Mouse (Mus musculus): ENCODE measurements around the gene Cln6. TPM values are rescaled to one million over a fixed set of nuclear protein-coding genes. Genes with fewer than 3 reads are reported as not detected.

Cln6 gene
- total and polyA plus RNA-seq, 3 experiments = 29.4 to 52.1 TPM; not detected in 1

DNA sequence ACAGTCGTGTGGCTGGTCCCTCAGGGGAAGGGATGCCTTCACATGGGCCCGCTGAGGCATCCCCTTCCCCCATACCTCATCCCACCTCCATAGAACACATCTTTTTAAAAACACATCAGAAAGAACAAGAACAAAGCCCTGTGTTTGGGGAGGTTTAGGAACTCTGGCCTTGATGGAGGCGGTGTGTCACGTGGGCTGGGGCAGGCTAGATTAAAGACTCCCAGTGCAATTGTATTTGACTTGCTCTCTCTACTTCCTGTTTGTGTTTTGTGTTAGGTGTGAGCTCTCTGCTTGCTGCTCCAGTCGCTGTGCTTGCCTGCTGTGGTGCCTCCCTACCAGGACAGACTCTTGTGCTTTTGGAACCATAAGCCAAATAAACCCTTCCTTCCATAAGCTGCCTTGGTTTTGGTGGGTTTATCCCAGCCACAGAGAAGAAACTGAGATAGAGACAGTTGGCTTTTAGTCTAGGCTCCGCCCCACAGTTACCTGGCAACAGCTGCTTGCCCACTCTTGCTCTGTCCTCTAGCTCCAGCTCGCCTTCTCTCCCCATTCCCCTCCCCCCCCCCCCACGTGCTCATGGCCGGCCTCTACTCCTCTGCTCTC lies 12.7 kb upstream of the Cln6 start (continued):
- no peak for TF ChIP-seq POLR2AphosphoS5 (IDR thresholded peaks at IDR 0.05; ENCODE audit: borderline replicate concordance, low read depth, low read length)
- TF ChIP-seq EP300 (IDR thresholded peaks at IDR 0.05; ENCODE audit: low read depth in 1 of 2, low read length in 2 of 2) = no peak

DNA sequence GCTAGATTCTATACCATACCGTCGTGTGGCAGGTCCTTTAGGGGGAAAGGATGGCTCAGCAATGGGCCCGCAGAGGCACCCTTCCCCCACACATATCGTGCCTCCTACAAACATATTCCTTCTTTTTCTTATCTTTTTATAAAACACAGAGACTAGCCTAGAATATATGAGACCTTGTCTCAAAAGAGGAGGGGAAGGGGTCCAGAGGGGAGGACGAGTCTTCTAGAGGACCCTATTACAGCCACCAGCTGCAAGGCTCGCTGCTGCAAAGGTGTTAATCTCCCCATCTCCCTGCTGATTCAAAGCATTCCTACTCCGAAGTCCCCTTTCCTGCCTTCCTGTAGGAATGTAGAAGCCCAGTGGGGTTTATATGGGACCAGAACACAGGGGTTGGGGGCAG lies 12.1 kb upstream of the Cln6 start:
- Histone ChIP-seq H3K27ac (ENCODE audit: control insufficient read depth, low read depth, low read length) (peak overlapping the region; percentile 90), H3K79me2 (ENCODE audit: control insufficient read depth, insufficient read depth, low read length, poor library complexity) (no peaks in the 10 kb centered on the region; the same call in 1 of the 2 replicates), H3K27me3 (ENCODE audit: control insufficient read depth in 1 of 2, insufficient read depth in 2 of 2, low read length in 2 of 2) (0 out of 4 replicates have a peak, but pooled peaks cover 0 to 2% of the 10 kb centered on the region in 2 experiments), H3K4me3 (ENCODE audit: control insufficient read depth in 1 of 2, insufficient read depth in 1 of 2, low read depth in 2 of 2, low read length in 2 of 2) (peak overlapping the region; percentile 25 to 28), H3K9me3 (replicated peaks; ENCODE audit: insufficient read depth, low read length) (no peaks in the 10 kb centered on the region), H3K4me1 (ENCODE audit: control insufficient read depth in 1 of 2, insufficient read depth in 2 of 2, low read length in 2 of 2) (peaks cover 8 to 22% of the 10 kb centered on the region in 2 experiments), H3K9ac (ENCODE audit: control insufficient read depth, low read depth, low read length, poor library complexity, severe bottlenecking) (peak overlapping the region; percentile 74), H3K36me3 (ENCODE audit: control insufficient read depth in 1 of 2, insufficient read depth in 2 of 2, low read length in 2 of 2) (peaks cover 0 to 15% of the 10 kb centered on the region in 2 experiments; a peak in 2 of 4 replicates)
- no peak for DNase-seq (ENCODE audit: low read depth, low spot score)
- TF ChIP-seq MAX (IDR thresholded peaks at IDR 0.05; ENCODE audit: low read length) (peak; percentile 3; the same call in 1 of the 2 replicates), TAL1 (IDR thresholded peaks at IDR 0.05; ENCODE audit: low read length) (no peak), ZC3H11A (IDR thresholded peaks at IDR 0.05; ENCODE audit: low read depth, low read length) (peak; percentile 16; the same call in 1 of the 2 replicates), E2F4 (IDR thresholded peaks at IDR 0.05; ENCODE audit: borderline replicate concordance, low read depth, low read length) (no peak), EP300 (IDR thresholded peaks at IDR 0.05; ENCODE audit: low read depth in 1 of 2, low read length in 2 of 2) (peak; percentile 15 to 16; a peak in 2 of 4 replicates), POLR2AphosphoS2 (IDR thresholded peaks at IDR 0.05; ENCODE audit: low read length) (no peak), CHD2 (IDR thresholded peaks at IDR 0.05; ENCODE audit: low read length) (peak; percentile 49), KAT2A (conservative IDR thresholded peaks at IDR 0.05; ENCODE audit: low read depth, low read length) (no peak; the same call in 1 of the 2 replicates), GATA1 (IDR thresholded peaks at IDR 0.05; ENCODE audit: low read depth, low read length) (0 out of 2 replicates have a peak, but pooled peaks have one; percentile 8)

DNA sequence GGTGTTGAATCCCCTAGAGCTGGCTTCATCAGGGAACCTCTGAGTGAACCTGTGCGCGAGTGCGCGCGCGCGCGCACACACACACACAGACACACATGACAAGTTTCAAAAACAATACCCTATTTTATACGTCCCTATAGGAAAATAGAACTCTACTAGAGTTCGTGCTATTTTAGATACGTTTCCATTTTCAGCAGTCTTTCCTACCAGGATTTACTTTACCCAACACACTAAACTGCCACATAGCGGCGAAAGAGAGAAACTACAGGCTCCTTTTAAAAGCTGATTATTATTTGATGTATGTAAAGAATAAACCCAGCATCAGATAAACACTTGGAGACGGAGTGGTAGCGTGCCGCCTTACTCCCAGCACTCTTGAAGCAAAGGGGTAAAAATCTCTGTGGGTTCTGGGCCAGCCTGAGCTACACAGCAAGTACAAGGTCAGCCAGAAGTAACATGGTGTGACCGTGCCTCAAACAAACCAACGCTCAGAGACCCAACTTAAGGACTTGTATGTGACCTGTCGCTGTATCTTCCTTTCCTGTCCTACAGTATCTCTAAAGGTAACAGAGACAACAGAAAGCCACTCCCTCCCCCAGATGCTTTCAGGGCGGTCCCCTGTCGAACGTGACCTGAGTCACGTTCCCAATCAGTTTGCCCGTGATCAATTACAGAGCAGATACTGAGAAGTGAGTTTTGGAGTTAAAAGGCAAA lies 10.5 kb upstream of the Cln6 start:
- Histone ChIP-seq H3K9me3 (replicated peaks; ENCODE audit: insufficient read depth, low read length) (no peaks in the 10 kb centered on the region), H3K79me2 (ENCODE audit: control insufficient read depth, insufficient read depth, low read length, poor library complexity) (no peaks in the 10 kb centered on the region; the same call in 1 of the 2 replicates), H3K27ac (ENCODE audit: control insufficient read depth, low read depth, low read length) (peak overlapping the region; percentile 29), H3K9ac (ENCODE audit: control insufficient read depth, low read depth, low read length, poor library complexity, severe bottlenecking) (peak overlapping the region; percentile 44), H3K27me3 (ENCODE audit: control insufficient read depth in 1 of 2, insufficient read depth in 2 of 2, low read length in 2 of 2) (0 out of 4 replicates have a peak, but pooled peaks cover 2 to 3% of the 10 kb centered on the region in 2 experiments), H3K4me1 (ENCODE audit: control insufficient read depth in 1 of 2, insufficient read depth in 2 of 2, low read length in 2 of 2) (peaks cover 8 to 22% of the 10 kb centered on the region in 2 experiments), H3K4me3 (ENCODE audit: control insufficient read depth in 1 of 2, insufficient read depth in 1 of 2, low read depth in 2 of 2, low read length in 2 of 2) (peak overlapping the region; percentile 34 to 51), H3K36me3 (ENCODE audit: control insufficient read depth in 1 of 2, insufficient read depth in 2 of 2, low read length in 2 of 2) (peaks cover 0 to 15% of the 10 kb centered on the region in 2 experiments; a peak in 2 of 4 replicates)
- DNase-seq (ENCODE audit: low read depth, low spot score) = peak; percentile 85
- TF ChIP-seq NRF1 (IDR thresholded peaks at IDR 0.05; ENCODE audit: insufficient read depth, low read depth, low read length, poor library complexity, severe bottlenecking) (peak; percentile 33; the same call in 1 of the 2 replicates), ZNF384 (IDR thresholded peaks at IDR 0.05; ENCODE audit: low read depth, low read length) (no peak), GATA1 (IDR thresholded peaks at IDR 0.05; ENCODE audit: low read depth, low read length) (peak; percentile 65), SMC3 (IDR thresholded peaks at IDR 0.05; ENCODE audit: low read depth, low read length) (peak; percentile 51), CTCF (IDR thresholded peaks at IDR 0.05 in 2 of 3, conservative IDR thresholded peaks at IDR 0.05 in 1 of 3; ENCODE audit: control insufficient read depth in 1 of 3, insufficient read depth in 1 of 3, low read depth in 2 of 3, low read length in 3 of 3, poor library complexity in 1 of 3, severe bottlenecking in 1 of 3) (peak in 2 of 3 experiments; percentile 61 to 69; a peak in 4 of 6 replicates), ETS1 (IDR thresholded peaks at IDR 0.05; ENCODE audit: low read depth, low read length) (no peak), RAD21 (IDR thresholded peaks at IDR 0.05; ENCODE audit: low read depth, low read length) (peak; percentile 42), POLR2AphosphoS5 (IDR thresholded peaks at IDR 0.05; ENCODE audit: borderline replicate concordance, low read depth, low read length) (no peak), ZKSCAN1 (IDR thresholded peaks at IDR 0.05; ENCODE audit: low read depth, low read length) (no peak), BHLHE40 (IDR thresholded peaks at IDR 0.05; ENCODE audit: borderline replicate concordance, low read depth, low read length) (peak; percentile 80; the same call in 1 of the 2 replicates)

All from MEL (cell line).